Mouse (Mus musculus) kidney, adult 2 months (tissue): ENCODE measurements around the gene Npb.

ENCODE experiments used
- CTCF ChIP-seq: fragments of 200-500 bp; conservative IDR thresholded peaks from 2 replicates; pipeline ENCODE4 v1.5.1; 2011; ENCODE audit warnings: low read depth, mild to moderate bottlenecking, control low read depth, low read length, moderate library complexity, mixed read lengths; ENCODE audit not compliant: insufficient read depth, insufficient read length
- POLR2A ChIP-seq: fragments of 200-500 bp; IDR thresholded peaks from one replicate; pipeline ENCODE4 v1.6.1; 2011; ENCODE audit warnings: low read depth, low read length, control low read depth

DNA sequence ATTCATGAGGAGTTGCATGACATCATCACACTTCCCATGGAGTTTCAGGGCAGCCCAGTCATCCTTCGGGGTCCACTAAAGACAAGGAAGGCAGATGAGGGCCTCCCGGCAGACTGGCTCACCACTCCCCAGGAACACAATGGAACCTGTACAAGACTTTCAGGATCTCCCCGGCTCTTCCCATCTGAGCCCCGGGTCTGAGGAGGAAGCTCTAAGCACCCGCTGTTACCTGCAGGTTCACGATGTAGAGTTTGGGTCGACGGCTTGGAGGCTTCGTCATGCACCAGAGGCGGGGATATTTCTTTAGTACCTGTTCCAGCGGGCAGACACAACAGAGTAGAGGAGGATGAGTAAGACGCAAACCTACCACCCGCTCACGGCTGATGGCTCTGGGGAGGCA is 11.9 kb downstream of the Npb start:
- TF ChIP-seq CTCF = no peak
- no peak for TF ChIP-seq POLR2A
